Mouse (Mus musculus) mesoderm, embryonic 11.5 days (tissue): ENCODE data around the gene Olfr649.

Experiments
- DNase-seq: peaks from one replicate; pipeline ENCODE4 v3.0.0-alpha.2; 2012; ENCODE audit warnings: low read depth, low spot score

The Olfr649 gene

GRCm38 (mm10) chr7:104195885-104196284, at the start of gene Olfr649:
Gene Olfr649 (minus strand): TSS chr7:104195985.
- DNase-seq: no peak

- DNase-seq: peak; percentile 64
Observed at GRCm38 (mm10) chr7:104244287-104245181, 48.7 kb upstream of the Olfr649 start, which contains the start of gene Trim34a. Gene Trim34a (plus strand): TSS chr7:104244457.

GRCm38 (mm10) chr7:104243616-104244015, 47.8 kb upstream of the Olfr649 start:
- no peak for DNase-seq

- no peak for DNase-seq
Observed at GRCm38 (mm10) chr7:104240857-104241256, 45.1 kb upstream of the Olfr649 start.

- DNase-seq: peak; percentile 47
Observed at GRCm38 (mm10) chr7:104231203-104231602, 35.4 kb upstream of the Olfr649 start.

GRCm38 (mm10) chr7:104218701-104219569, 23.1 kb upstream of the Olfr649 start, which contains the start of gene Trim6:
Gene Trim6 (plus strand): TSS chr7:104218793.
- peak; percentile 56 for DNase-seq

GRCm38 (mm10) chr7:104217881-104218280, 22.1 kb upstream of the Olfr649 start:
- no peak for DNase-seq

GRCm38 (mm10) chr7:104216011-104216535, 20.3 kb upstream of the Olfr649 start:
- DNase-seq: no peak

- no peak for DNase-seq
Observed at GRCm38 (mm10) chr7:104206197-104206596, 10.4 kb upstream of the Olfr649 start.

GRCm38 (mm10) chr7:104199822-104200221, 4.0 kb upstream of the Olfr649 start:
- DNase-seq: peak; percentile 73

GRCm38 (mm10) chr7:104191275-104191674, 4.5 kb downstream of the Olfr649 start:
- no peak for DNase-seq

- DNase-seq: no peak
Observed at GRCm38 (mm10) chr7:104183292-104183691, 12.5 kb downstream of the Olfr649 start, which contains the start of gene Olfr648. Gene Olfr648 (minus strand): TSS chr7:104183392.

GRCm38 (mm10) chr7:104179074-104179473, 16.7 kb downstream of the Olfr649 start:
- DNase-seq: no peak

GRCm38 (mm10) chr7:104178422-104179054, 17.2 kb downstream of the Olfr649 start:
- DNase-seq: no peak

GRCm38 (mm10) chr7:104175085-104175484, 20.7 kb downstream of the Olfr649 start:
- no peak for DNase-seq

GRCm38 (mm10) chr7:104169634-104170204, 26.1 kb downstream of the Olfr649 start:
- DNase-seq: no peak

- no peak for DNase-seq
Observed at GRCm38 (mm10) chr7:104167105-104167504, 28.7 kb downstream of the Olfr649 start.

GRCm38 (mm10) chr7:104150456-104150855, 45.3 kb downstream of the Olfr649 start, which contains the start of gene Ubqlnl:
Gene Ubqlnl (minus strand): TSS chr7:104150556.
- no peak for DNase-seq

GRCm38 (mm10) chr7:104143179-104143578, 52.6 kb downstream of the Olfr649 start, which contains the start of gene Ubqln3:
Gene Ubqln3 (minus strand): TSS chr7:104143279.
- no peak for DNase-seq
